Mouse (Mus musculus): ENCODE measurements around the gene Hist1h2bb.
"Not testable (repeated sequence)": the region's sequence is repeated elsewhere in the genome, so short reads cannot be mapped to it uniquely, and the experiment has no call there.

The Hist1h2bb gene

GRCm38 (mm10) chr13:23746201-23747080, at the start of gene Hist1h2bb:
TSS of gene Hist1h2bb (plus strand) at chr13:23746734.
- DNase-seq (ENCODE audit: low read depth, low spot score), result peak; percentile 95

- DNase-seq (ENCODE audit: low read depth, low spot score), result peak; percentile 86
These were observed 48.8 kb upstream of the Hist1h2bb start for GRCm38 (mm10) chr13:23697491-23698299.

- DNase-seq (ENCODE audit: low read depth, low spot score), result peak; percentile 98
These were observed 48.2 kb upstream of the Hist1h2bb start, which contains the start of gene Hist1h4c for GRCm38 (mm10) chr13:23698300-23698693. TSS of gene Hist1h4c (minus strand) at chr13:23698454.

- no peak for DNase-seq (ENCODE audit: low read depth, low spot score)
These were observed 47.5 kb upstream of the Hist1h2bb start for GRCm38 (mm10) chr13:23698996-23699395.

- DNase-seq (ENCODE audit: low read depth, low spot score), result no peak
These were observed 46.8 kb upstream of the Hist1h2bb start for GRCm38 (mm10) chr13:23699767-23700166.

GRCm38 (mm10) chr13:23700786-23701520, 45.6 kb upstream of the Hist1h2bb start:
- peak; percentile 83 for DNase-seq (ENCODE audit: low read depth, low spot score)

GRCm38 (mm10) chr13:23702220-23702619, 44.3 kb upstream of the Hist1h2bb start:
- no peak for DNase-seq (ENCODE audit: low read depth, low spot score)

- not testable (repeated sequence) for DNase-seq (ENCODE audit: low read depth, low spot score)
These were observed 43.7 kb upstream of the Hist1h2bb start for GRCm38 (mm10) chr13:23702801-23703200.

GRCm38 (mm10) chr13:23705751-23706356, 40.7 kb upstream of the Hist1h2bb start:
- peak; percentile 54 for DNase-seq (ENCODE audit: low read depth, low spot score)

GRCm38 (mm10) chr13:23706771-23707170, 39.8 kb upstream of the Hist1h2bb start:
- DNase-seq (ENCODE audit: low read depth, low spot score), result no peak

- DNase-seq (ENCODE audit: low read depth, low spot score), result no peak
These were observed 38.5 kb upstream of the Hist1h2bb start for GRCm38 (mm10) chr13:23708041-23708440.

- DNase-seq (ENCODE audit: low read depth, low spot score), result no peak
These were observed 37.9 kb upstream of the Hist1h2bb start for GRCm38 (mm10) chr13:23708654-23709053.

GRCm38 (mm10) chr13:23709714-23710373, 36.7 kb upstream of the Hist1h2bb start:
- DNase-seq (ENCODE audit: low read depth, low spot score), result no peak

- DNase-seq (ENCODE audit: low read depth, low spot score), result peak; percentile 52
These were observed 36.0 kb upstream of the Hist1h2bb start, which contains the start of gene Hfe for GRCm38 (mm10) chr13:23710374-23711089. TSS of gene Hfe (minus strand) at chr13:23710854.

GRCm38 (mm10) chr13:23716261-23717042, 30.1 kb upstream of the Hist1h2bb start:
- no peak for DNase-seq (ENCODE audit: low read depth, low spot score)

GRCm38 (mm10) chr13:23717176-23717575, 29.4 kb upstream of the Hist1h2bb start:
- DNase-seq (ENCODE audit: low read depth, low spot score), result no peak

GRCm38 (mm10) chr13:23717593-23718245, 28.8 kb upstream of the Hist1h2bb start:
- DNase-seq (ENCODE audit: low read depth, low spot score), result not testable (repeated sequence)

- no peak for DNase-seq (ENCODE audit: low read depth, low spot score)
These were observed 22.3 kb upstream of the Hist1h2bb start for GRCm38 (mm10) chr13:23724239-23724638.

- no peak for DNase-seq (ENCODE audit: low read depth, low spot score)
These were observed 21.3 kb upstream of the Hist1h2bb start for GRCm38 (mm10) chr13:23725213-23725612.

Data from A20 (cell line).